In genomic region chr10:17726373-17726720, GRCm38 (mm10) we compare ENCODE assay signal across 9 mouse cellular contexts. TPM values are rescaled to one million over a fixed set of nuclear protein-coding genes. Genes with fewer than 3 reads are reported as not detected.
DNase-seq lines count a peak whose midpoint lies in the region; ATAC-seq and TF ChIP-seq lines count a peak whose summit lies in the region.
"Had no signal": no experiment of that assay in that cellular context is flagged by ENCODE, and none has a peak within 500 bp of the region (broad histone marks: within the 10 kb centered on the region; RNA-seq: fewer than 3 reads in every experiment).

No protein-coding gene starts in this region.

- TF ChIP-seq CTCF in heart, adult 2 months (IDR thresholded peaks at IDR 0.05): no peak

- intact Hi-C loops in heart, adult 2 months (cut with DNase I): loop anchor here (10.0 kb wide), 4 partner anchors 182 to 1382 kb away; no protein-coding TSS in a partner anchor

- WGBS in heart, adult 2 months: 71% methylated on average over 2 of the region's 2 CpGs
- WGBS in heart, embryonic 12.5 days: 44% methylated on average over 2 of the region's 2 CpGs
- WGBS in neural tube, embryonic 15.5 days: 50% methylated on average over 2 of the region's 2 CpGs

- no peaks in the 10 kb centered on the region; the same call in 1 of the 2 replicates for H3K79me2 ChIP-seq in heart, adult 2 months (replicated peaks; ENCODE audit: control insufficient read depth, insufficient read depth, low read length)

- peaks cover 3% of the 10 kb centered on the region; the same call in 1 of the 2 replicates for H3K36me3 ChIP-seq in heart, adult 2 months (ENCODE audit: control insufficient read depth, insufficient read depth, low read length)
- H3K36me3 ChIP-seq in heart, embryonic 12.5 days: no peaks in the 10 kb centered on the region; the same call in 1 of the 2 replicates
- H3K36me3 ChIP-seq in neural tube, embryonic 15.5 days: no peaks in the 10 kb centered on the region

- TF ChIP-seq POLR2A in heart, adult 2 months (IDR thresholded peaks at IDR 0.05; ENCODE audit: insufficient read depth, low read depth, low read length): no peak

- H3K4me3 ChIP-seq in heart, adult 2 months: peak overlapping the region; percentile 16; the same call in 1 of the 2 replicates
- H3K4me3 ChIP-seq in brown adipose tissue, adult 24 weeks (ENCODE audit: insufficient read depth, low read depth, low read length): 0 out of 2 replicates have a peak overlapping the region, but pooled peaks have one; percentile 8
- H3K4me3 ChIP-seq in heart, embryonic 12.5 days: no peak overlapping the region
- H3K4me3 ChIP-seq in neural tube, embryonic 15.5 days (replicated peaks): peak overlapping the region; percentile 94

- peak overlapping the region; percentile 54 for H3K4me2 ChIP-seq in heart, embryonic 12.5 days
- H3K4me2 ChIP-seq in neural tube, embryonic 15.5 days: peak overlapping the region; percentile 78

- no peaks in the 10 kb centered on the region for H3K27me3 ChIP-seq in heart, adult 2 months (ENCODE audit: control insufficient read depth, insufficient read depth, low read length)
- no peaks in the 10 kb centered on the region for H3K27me3 ChIP-seq in heart, embryonic 12.5 days (replicated peaks)
- no peaks in the 10 kb centered on the region for H3K27me3 ChIP-seq in neural tube, embryonic 15.5 days (replicated peaks)
- H3K27me3 ChIP-seq: Patski had no signal

- no peak for TF ChIP-seq EP300 in heart, adult 2 months (IDR thresholded peaks at IDR 0.05; ENCODE audit: insufficient read depth, low read depth, low read length)

- peak; percentile 17 to 24 for DNase-seq in heart, adult 2 months
- DNase-seq in heart, postnatal 4 days: no peak
- DNase-seq in kidney, postnatal 4 days: peak; percentile 12 to 18
- no peak for DNase-seq in ovary, postnatal 10 days (ENCODE audit: low spot score)

- no peak for ATAC-seq in heart, embryonic 12.5 days (ENCODE audit: insufficient number of reproducible peaks, low FRiP score)
- no peak for ATAC-seq in neural tube, embryonic 15.5 days (ENCODE audit: low FRiP score)
- no peak for ATAC-seq in megakaryocyte progenitor cell, adult 5-6 weeks (replicated peaks; ENCODE audit: poor library complexity)
- ATAC-seq: Patski had no signal

- H3K9me3 ChIP-seq in heart, embryonic 12.5 days (replicated peaks): no peaks in the 10 kb centered on the region
- no peaks in the 10 kb centered on the region for H3K9me3 ChIP-seq in neural tube, embryonic 15.5 days (replicated peaks)

- peaks cover 4% of the 10 kb centered on the region for H3K4me1 ChIP-seq in heart, adult 2 months (ENCODE audit: control insufficient read depth, insufficient read depth, low read length)
- H3K4me1 ChIP-seq in brown adipose tissue, adult 24 weeks (ENCODE audit: control insufficient read depth, insufficient read depth, insufficient read length, low read length): peaks cover 2% of the 10 kb centered on the region; the same call in 1 of the 2 replicates
- peaks cover 26% of the 10 kb centered on the region for H3K4me1 ChIP-seq in heart, embryonic 12.5 days (replicated peaks)
- H3K4me1 ChIP-seq in neural tube, embryonic 15.5 days: peaks cover 30% of the 10 kb centered on the region

- peak overlapping the region; percentile 98 for H3K27ac ChIP-seq in heart, adult 2 months
- H3K27ac ChIP-seq in brown adipose tissue, adult 24 weeks (replicated peaks; ENCODE audit: low read depth, low read length): no peak overlapping the region
- H3K27ac ChIP-seq in heart, embryonic 12.5 days (ENCODE audit: poor library complexity, severe bottlenecking): peak overlapping the region; percentile 5; the same call in 1 of the 2 replicates
- H3K27ac ChIP-seq in neural tube, embryonic 15.5 days (replicated peaks): peak overlapping the region; percentile 58; the same call in 1 of the 2 replicates

- H3K9ac ChIP-seq in heart, adult 2 months (ENCODE audit: low read depth, low read length): peak overlapping the region; percentile 46
- H3K9ac ChIP-seq in heart, embryonic 12.5 days: no peak overlapping the region
- peak overlapping the region; percentile 41 for H3K9ac ChIP-seq in neural tube, embryonic 15.5 days (replicated peaks)

RNA-seq across cellular contexts. Expression of gene Cited2, which starts 3.3 kb away (rescaled TPM):
- total RNA-seq in heart, adult 2 months (2021): 10 to 100 TPM; 38.7 to 54.0 TPM
- 22.2 and 23.8 TPM in 2 replicates for polyA plus RNA-seq in heart, adult 2 months (2012; rRNA removed)
- total RNA-seq in heart, postnatal 4 days (2021): 10 to 100 TPM; 20.9 to 22.8 TPM
- polyA plus RNA-seq in brown adipose tissue, adult 24 weeks (2012; ENCODE audit: insufficient read depth, insufficient read length, missing spikeins): 12.4 and 14.9 TPM in 2 replicates
- 48.5 and 49.6 TPM in 2 replicates for polyA plus RNA-seq in heart, embryonic 12.5 days (2016; fragmentation: Nextera tagmentation; extraction: Ambion mirVana)
- polyA plus RNA-seq in neural tube, embryonic 15.5 days (2015; fragmentation: Nextera tagmentation; extraction: Ambion mirVana): 66.5 and 72.7 TPM in 2 replicates
- total RNA-seq in megakaryocyte progenitor cell, adult 5-6 weeks (2015): 195 and 231 TPM in 2 replicates
- total RNA-seq in megakaryocyte progenitor cell, adult 5-6 weeks (2017): 49.9 and 57.5 TPM in 2 replicates

Comparison
In these comparisons a context has a peak if more than half of its experiments do, and no peak if none do; other contexts are left out.
1. DNase-seq: peak in heart, adult 2 months (2 of 2) and kidney, postnatal 4 days (2 of 2); none in heart, postnatal 4 days (single experiment) and ovary, postnatal 10 days (single experiment).